Mouse (Mus musculus) right cerebral cortex, postnatal 36 days (tissue): ENCODE measurements around the gene Schip1.

ENCODE experiments used
- DNase-seq, 2 experiments: peaks; one replicate each; pipeline ENCODE4 v3.0.0; 2022; ENCODE audit warnings: low spot score in 2 of 2, mixed read lengths in 1 of 2

Schip1 gene

DNA sequence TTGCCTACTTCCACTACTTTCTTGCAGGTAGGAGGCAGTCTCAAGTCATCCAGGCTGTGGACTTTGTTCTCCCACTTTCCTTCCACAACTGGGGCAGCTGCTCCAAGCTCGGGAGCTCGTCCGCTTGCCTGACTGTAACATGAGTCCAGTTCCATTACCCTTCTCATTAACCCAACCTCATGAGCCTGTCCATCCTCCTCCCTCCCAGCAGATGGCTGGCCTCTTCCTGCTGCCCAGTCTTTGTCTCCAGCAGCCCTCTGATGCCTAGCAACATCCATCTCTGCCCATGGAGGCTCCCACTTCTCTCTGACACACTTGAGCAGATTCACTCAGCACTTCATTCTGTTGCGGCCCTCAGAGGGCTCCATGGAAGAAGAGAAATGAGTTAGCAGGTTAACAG is 204.6 kb downstream of the Schip1 start:
- DNase-seq = no peak

DNA sequence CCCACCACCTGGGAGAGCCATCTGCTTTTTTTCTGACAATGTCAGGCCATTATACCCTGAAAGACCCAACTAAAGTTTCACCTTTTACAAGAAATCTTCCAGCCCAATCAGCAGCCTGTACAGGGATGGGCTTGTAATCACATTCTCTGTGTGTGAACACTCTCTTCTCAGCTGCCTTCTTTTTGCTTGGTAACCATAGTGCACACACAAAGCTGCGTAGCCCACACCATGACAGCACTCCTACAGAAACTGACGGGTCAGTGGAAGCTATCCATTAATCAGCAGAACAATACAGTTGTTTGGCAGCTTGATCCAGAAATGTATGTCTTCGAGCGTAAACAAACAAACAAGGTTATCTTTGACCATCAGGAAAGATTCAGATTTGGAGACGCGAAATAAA is 205.6 kb downstream of the Schip1 start:
- DNase-seq = no peak

DNA sequence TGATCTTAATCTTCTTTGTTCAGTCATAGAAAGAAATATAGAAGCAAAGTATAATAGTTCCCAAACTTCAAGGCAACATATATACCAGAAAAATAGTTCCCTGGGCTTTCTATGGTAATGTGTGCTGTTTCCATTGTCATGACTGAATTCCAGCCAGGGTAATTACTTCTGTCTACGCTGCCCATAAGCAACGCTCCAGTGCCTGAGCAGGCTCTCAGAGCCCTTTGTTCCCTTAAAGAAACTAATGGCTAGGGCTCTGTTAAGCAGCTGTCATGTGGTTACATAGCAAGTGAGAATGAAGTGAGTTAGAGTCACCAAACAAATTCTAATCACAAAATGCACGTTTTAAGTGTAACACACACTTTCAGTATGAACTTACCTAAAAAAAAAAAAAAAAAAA is 206.9 kb downstream of the Schip1 start:
- DNase-seq = no peak

DNA sequence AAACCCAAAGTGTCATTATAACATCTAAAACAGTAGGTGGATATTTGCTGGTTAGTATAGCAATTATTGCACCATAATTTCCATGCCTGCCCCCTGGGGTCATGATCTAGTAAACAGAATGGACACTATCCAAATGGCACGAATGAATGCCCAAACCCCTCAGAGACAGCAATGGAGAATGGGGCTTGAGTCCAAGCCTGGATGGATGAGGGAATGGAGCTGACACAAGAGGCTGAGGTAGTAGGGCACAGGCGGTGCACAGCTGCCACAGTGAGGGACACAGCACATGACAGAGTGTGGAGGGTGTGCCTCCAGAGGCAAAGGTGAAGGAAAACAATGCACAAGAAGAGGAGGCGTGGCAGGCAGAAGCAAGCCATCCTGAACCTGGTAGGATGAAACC is 207.3 kb downstream of the Schip1 start:
- DNase-seq = no peak

DNA sequence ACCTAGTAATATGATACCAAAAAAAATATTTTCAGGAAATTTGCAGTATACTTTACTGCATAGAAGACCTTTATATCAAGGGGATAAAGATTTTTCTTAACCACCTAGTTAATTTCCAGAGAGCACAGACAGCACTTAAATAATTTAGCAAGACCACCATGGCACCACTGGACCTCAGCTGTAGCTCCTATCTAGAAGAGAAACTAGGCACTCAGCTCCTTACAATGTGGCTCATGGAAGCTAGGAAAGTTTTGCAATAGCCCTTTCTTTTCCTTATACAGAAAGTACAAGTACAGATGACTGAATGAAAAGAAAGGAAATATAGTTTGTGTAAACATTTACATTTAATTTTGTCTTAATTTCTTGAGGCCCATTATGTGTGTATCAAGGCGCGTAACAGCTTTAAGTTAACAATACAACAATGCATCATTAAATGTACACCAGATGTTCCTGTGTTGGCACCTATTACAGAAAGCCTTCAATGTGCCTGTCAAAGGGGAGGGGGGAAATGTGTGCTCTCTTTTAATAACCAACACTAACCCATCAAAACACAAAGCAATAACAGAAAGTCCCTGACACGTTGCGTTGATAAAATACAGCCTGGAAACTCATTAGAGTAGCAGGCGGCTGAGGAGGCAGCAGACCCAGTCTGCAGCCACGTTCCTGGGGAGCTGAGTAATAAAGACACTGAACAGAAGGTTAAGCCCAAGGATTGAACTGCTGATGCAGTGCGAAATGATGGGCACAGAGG is 218.4 kb downstream of the Schip1 start:
- no peak for DNase-seq

DNA sequence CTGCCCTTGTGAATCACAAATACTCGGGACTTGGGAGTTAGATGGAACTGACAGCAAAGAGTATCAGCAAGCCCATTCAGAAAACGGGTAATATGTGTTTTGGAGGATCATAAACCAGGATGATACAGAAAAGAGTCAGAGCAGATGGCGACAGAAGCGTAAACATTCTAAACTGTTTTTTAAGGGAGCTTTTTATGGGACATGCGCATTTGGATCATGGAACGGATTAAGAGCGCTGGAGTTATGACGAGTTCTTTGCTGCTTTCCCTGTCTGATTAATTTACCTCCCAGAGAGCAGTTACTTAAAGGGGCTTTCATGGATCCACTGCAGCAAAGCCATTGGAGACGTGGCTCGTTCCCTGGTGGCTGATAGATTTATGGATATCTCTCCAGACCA is 219.0 kb downstream of the Schip1 start:
- no peak for DNase-seq

DNA sequence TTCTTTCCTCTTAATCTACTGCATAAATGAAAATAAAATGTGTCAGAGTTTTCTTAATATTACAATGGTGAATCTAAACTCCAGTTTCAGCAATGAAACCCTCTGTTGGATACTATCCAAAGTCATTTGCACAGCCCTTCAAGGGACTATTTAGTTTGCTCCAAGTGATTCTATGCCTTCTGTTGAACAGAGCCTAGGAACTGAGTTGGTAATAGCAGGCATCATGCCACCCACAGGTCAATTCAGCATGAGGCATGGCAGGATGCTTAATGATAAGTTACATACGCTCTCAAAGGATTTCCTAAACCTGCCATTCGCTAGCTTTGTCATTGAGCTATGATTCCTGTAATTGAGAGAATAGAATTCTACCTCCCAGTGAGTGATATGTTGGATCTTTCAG is 219.9 kb downstream of the Schip1 start:
- no peak for DNase-seq

DNA sequence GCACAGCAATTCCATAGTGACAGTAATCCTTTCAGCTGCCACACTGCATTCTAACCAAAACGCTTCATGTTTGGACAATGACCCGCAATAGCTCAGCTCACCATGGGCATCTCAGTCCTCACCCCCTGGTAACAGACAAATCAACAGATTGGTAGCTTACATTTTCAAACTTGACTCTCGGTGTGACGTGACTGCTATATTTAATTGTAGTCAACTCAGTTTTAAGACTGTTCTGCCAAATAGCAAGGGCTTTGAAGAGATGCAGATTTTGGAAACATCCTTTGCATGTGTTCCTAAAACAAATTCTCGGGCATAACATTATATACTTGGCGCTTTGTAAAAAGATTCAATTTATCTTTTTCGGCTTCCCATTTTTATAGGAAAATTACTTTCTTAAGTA is 232.2 kb downstream of the Schip1 start:
- no peak for DNase-seq

DNA sequence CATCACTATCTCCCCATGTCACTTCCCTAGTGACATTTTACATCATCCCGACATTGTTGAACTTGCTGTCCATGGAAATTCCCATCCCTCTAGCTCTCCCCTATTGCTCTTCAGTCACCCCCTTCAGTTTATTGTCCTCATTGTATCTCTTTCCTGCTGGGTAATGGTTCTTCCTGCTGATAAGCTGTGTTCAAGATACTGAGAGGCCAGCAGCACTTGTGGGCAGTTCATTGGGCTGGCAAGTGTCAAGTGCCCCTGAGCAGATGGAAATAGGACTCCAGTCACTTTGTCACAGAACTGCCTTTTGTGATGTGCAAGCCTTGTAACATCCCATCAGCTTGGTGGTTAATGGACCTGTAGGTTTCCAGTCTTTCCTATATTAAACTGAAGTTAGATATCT is 241.0 kb downstream of the Schip1 start:
- DNase-seq = no peak

DNA sequence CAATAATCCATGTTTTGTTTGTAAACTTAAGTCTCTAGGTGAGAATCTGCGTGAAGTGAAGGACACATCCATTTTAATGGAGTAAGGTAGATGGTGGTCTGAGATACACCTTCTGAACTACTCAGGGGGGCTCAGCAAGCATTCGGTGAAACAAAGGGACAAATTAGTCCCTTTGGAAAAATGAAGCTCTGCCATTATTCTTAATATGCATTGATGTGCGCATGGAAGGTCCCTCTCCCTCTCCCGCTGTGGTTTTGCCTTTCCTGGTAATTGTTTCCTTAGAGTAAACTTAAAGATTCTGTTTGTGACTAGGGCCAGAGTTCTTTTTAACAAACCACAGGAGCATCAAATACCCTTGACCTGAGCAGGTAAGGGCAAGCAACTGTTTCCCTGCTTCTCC is 242.1 kb downstream of the Schip1 start:
- no peak for DNase-seq

DNA sequence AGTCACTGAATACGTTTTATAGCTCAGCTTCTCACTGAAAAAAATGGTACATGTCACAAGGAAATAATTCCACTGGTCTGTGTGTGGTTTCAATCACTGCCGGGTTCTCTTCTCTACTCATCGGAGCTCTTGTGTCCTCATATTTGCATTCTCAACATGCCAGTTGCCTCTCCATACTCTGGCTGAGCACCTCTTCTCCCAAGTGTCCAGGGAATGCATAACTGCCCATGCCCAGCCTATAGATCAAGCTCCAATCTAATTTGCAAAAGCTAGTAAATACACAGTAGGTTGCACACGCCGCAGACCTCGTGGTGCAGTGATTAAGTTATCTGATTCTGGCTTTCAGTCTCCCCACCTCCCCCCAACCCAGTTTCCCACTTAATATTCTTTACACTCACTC is 261.0 kb downstream of the Schip1 start:
- DNase-seq = no peak

DNA sequence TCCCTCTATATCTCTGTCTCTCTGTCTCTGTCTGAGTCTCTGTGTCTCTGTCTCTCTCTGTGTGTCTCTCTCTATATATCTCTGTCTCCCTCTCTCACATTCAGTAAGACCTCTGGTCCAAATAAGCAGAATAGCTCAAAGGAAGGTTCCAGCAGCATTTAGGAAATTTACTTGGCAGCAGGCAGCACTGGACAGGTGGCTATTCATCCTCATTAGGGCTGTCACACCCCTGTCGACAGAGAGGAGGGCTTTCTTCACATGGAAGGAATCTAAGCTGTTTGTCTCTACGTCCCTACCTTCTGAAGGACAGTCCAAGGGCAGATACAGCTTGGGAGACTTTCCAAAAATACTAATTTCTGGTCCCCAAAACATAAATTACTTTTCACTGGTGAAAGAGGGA is 267.9 kb downstream of the Schip1 start:
- no peak for DNase-seq

DNA sequence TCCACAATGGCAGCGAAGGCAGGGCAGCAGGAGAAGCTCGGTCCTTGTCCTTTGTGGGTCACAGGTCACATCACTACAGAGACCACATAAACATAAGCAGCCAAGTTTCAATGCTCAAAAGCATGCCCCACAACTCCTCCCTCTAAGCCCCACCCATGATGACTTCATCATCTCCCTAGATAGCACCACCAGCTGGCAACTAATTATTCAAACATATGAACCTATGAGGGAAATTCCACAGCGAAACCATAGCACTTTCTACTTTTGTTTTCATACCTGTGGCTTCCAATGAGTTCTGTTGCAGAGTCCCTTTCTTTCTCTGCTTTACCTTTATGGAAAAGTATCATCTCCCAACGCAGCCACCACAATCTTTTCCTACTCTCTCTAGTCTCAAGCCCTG is 270.9 kb downstream of the Schip1 start:
- DNase-seq = no peak

DNA sequence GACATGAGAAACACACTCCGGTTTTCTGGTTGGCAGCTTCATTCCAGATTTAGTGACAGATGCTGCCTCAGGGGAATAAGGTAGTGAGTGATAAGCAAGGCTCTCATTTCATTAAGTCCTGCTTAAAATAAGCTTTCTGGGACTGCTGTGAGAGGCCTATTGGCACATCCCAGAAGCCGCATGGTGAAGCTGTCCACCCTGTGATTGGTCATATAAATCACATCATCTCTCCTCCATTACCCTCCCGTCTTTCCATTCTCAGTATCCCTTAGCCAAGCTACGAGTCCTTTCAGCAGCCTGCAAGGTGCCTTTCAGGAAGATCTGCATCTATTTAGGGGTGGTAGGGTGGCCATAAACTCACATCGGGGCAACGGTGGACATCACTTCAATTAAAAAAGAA is 286.0 kb downstream of the Schip1 start:
- no peak for DNase-seq

DNA sequence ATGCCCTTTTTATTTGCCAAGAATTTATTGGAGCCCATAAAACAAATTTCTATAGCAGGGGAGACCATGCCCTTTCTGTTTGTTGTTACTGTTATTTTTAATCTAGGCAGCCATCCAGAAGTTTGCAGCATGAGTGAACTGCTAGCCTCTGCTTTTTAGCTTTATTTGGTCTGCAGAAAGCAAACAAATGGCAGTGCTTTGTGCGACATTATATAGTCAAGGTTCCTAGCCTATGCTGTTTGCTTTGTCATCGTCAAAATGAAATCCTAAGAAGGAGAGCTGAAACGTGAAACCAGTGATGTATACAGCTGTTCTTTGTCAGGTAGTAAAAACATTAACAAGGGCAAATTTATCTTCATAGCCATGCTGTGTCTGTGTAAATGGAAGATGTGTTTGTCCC is 286.9 kb downstream of the Schip1 start:
- no peak for DNase-seq

DNA sequence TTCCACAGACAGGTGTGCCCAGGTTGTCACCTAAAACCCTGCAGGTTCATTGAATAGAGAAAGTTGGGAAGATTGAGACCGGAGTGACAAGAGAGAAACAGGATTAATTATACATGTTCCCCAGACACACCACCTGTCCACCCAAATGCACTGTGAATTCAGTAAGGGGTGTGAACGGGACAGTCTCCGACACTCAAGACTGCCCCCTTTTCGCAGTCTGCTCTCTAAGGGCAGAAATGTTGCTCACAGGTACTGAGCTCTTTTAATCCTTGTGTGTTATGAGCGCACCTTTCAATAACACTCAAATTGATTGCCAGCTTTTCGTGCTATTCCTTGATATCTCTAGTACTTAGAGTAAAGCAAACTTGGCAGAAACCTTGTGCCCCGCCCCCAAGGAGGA is 288.4 kb downstream of the Schip1 start:
- no peak for DNase-seq

DNA sequence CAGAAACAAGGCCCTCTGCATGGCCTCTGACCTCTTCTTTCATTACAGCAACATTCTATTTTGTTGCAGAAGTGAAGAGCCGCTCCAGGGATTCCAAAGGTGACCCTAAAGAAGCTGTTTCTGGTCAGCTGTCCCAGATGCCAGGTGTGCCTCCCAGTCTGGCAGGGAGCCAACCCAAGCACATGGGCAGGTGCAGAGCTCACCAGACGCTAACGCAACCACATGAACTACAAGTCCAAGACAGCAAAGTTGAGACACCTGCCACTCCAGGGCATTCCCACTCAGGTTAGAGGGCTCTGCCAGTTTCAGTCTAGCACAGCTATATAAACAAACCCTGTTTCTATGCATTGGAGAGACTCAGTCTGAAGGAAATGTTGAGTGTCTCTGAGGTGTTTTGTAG is 288.9 kb downstream of the Schip1 start:
- no peak for DNase-seq

DNA sequence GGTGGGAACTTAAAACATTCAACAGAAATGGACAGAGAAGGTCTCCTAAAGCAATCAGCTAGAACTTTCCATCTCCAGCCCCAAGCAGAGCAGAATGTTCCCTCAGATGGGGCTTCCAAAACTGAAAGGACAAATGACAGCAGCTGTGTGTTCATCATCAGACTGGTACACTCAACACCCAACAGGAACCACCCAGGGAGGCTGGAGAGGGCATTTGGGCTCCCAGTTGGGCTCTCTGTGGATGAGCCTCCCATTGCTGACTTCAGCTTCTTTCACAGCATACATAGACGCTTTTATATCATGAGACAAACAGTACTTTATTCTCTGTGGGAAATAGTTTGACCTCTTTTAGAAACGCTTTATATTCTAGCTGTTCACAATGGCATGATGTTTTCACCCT is 291.9 kb downstream of the Schip1 start:
- DNase-seq = no peak

DNA sequence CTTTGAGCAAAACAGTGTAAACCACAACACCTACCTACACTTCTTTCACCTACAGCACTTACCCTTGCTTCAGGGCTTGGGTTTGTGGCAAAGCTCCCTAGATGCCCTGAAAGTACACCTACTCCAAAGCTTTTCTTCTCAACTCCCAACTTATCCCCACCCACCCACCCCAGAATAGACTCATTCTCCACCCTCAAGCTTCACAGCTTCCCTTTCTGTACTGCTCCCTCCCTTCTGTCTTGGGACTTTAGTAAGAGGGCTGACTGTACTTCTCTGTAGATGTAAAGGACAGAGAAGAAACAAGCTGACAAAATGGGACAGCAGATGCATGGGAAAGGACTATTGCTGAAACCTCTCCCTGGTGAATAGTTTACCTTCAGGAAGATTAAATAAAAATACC is 303.4 kb downstream of the Schip1 start:
- DNase-seq = peak in 1 of 2 experiments; percentile 42

DNA sequence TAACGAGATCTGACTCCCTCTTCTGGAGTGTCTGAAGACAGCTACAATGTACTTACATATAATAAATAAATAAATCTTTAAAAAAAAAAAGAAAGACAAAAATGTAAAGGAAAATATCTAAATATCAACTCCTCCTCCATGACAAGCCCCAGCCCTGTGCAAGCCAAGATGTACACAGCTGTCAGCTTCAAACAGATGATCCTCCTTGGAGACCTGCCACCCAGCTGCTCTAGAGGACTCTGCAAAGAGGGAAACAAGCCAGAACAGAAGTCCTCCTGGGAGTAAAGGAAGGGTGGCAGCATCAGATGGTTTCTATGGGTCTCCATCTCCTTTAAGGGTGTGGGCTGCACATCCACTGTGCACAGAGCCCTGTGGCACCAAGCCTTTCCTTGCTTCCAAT is 308.3 kb downstream of the Schip1 start:
- DNase-seq = no peak

DNA sequence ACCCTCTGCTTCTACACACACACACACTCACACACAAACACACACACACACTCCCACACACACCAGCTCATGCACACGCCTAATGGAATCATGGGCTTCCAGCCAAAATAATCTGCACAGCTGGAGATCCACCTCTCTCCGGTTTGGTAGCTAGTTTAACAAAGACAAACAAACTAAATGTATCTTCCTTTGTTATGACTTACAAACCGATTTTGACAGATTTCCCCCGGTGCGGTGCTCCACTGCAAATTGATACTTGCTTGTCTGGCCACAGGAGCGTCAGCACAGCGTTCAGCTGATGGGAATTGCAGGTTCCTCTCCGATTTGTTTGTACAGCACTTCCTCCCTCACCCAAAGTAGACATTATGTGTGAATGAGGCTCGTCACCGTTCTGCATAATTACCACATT is 310.5 kb downstream of the Schip1 start:
- DNase-seq = no peak

DNA sequence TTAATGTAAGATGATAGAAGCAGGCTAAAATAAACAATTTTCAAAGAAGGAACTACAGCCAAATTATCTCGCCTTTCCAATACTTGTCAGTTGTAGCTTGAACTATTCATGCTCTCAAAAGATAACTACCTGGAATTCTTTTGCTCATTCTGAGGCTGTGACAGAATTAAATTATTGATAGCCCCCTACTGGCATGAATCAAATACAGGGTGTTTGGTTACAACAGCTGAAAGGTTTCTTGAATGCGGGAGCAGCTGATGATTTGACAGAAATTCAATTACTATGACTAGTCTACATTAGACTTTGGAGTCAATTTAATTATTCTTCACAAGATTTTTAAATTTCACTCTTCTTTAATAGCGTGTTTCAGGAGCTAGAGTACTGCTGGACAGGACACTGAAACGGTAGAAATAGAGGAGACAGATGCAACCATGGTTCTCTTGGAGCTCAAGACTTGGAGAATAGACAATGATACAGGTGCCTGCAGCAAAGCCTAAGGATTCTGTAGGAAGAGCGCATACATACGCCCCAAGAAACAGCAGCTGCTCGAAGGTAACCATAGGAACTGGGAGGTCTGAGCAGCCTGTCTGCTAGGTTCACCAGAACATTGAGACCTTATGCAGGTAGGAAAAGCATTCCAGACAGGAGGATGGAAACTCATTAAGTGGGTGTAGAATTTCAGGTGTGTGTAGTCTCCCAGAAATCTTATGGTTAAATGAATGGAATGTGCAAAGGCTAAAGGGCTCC is 313.0 kb downstream of the Schip1 start:
- no peak for DNase-seq

DNA sequence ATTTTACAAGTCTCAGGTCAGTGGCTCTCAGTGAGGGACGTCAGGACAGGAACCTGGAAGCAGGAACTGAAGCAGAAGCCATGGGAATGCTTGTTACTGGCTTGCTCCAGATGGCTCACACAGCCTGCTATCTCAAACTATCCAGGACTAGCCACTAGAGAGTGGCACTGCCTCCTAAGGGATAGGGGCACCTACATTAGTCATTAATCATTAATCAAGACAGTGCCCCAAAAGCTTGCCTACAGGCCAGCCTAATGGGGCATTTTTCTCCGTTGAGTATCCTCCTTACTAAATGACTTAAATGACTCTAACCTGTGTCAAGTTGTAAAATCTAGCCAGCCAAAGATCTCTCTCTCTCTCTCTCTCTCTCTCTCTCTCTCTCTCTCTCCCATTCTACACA is 314.2 kb downstream of the Schip1 start:
- no peak for DNase-seq

DNA sequence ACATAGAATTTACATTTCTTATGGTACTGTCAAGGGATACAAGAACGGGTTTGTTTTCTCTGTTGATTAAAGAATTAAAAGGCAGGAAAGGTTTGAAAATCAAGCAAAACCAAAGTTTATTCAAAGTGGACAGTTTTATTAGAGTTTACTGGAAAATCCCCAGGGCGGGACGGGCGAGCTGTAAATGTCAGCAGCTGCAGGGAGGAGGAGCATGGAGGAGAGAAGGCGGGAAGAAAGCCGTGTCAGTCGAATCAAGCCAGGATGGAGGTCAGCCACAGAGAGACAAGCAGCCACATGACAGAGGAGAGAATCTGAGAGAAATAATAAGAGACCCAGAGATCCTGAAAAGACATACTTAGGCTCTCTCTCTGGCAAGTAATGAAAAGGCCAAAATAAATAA is 314.6 kb downstream of the Schip1 start:
- DNase-seq = no peak
